Mouse (Mus musculus) intestine, postnatal 0 days (tissue): Measurements from ENCODE around the gene Ascc1. TPM values are rescaled to one million over a fixed set of nuclear protein-coding genes. Genes with fewer than 3 reads are reported as not detected.

Source experiments
- ATAC-seq: fragments of 200-750 bp; cut with Nextera tagmentation; 2 replicates; pipeline ENCODE4 v1.8.0; 2017; ENCODE audit warnings: mild to moderate bottlenecking, moderate TSS enrichment, moderate library complexity
- H3K27ac ChIP-seq: fragments of 300-500 bp; sonication (generic); 2 replicates; pipeline ENCODE4 v1.5.1; 2014; ENCODE audit warnings: mild to moderate bottlenecking, low read depth, low read length, moderate library complexity
- H3K27me3 ChIP-seq: fragments of 300-500 bp; sonication (generic); replicated peaks from 2 replicates; pipeline ENCODE4 v1.6.1; 2014; ENCODE audit warnings: low read length, mixed read lengths; ENCODE audit not compliant: control insufficient read depth, insufficient read depth
- H3K36me3 ChIP-seq: fragments of 300-500 bp; sonication (generic); 2 replicates; pipeline ENCODE4 v1.6.1; 2014; ENCODE audit warnings: mild to moderate bottlenecking, moderate library complexity; ENCODE audit not compliant: control insufficient read depth, insufficient read depth
- H3K4me1 ChIP-seq: fragments of 300-500 bp; sonication (generic); replicated peaks from 2 replicates; pipeline ENCODE4 v1.6.1; 2014; ENCODE audit warnings: antibody characterized with exemption, low read length, mixed read lengths; ENCODE audit not compliant: control insufficient read depth, insufficient read depth
- H3K4me2 ChIP-seq: fragments of 300-500 bp; sonication (generic); replicated peaks from 2 replicates; pipeline ENCODE4 v1.6.1; 2014; ENCODE audit warnings: low read depth, mild to moderate bottlenecking, moderate library complexity
- H3K4me3 ChIP-seq: fragments of 300-500 bp; sonication (generic); 2 replicates; pipeline ENCODE4 v1.5.1; 2014; ENCODE audit warnings: low read depth, low read length
- H3K9ac ChIP-seq: fragments of 300-500 bp; sonication (generic); 2 replicates; pipeline ENCODE4 v1.6.1; 2014; ENCODE audit warnings: mild to moderate bottlenecking, low read depth, low read length
- H3K9me3 ChIP-seq: fragments of 300-500 bp; sonication (generic); 2 replicates; pipeline ENCODE4 v1.6.1; 2016; ENCODE audit warnings: mixed run types; ENCODE audit not compliant: control insufficient read depth
- CTCF ChIP-seq: sonication (generic); IDR thresholded peaks from 2 replicates; pipeline ENCODE4 v1.5.1; 2016; ENCODE audit warnings: low read depth, mild to moderate bottlenecking, control low read depth, antibody characterized with exemption, moderate library complexity
- WGBS: fragments of 180-500 bp; shearing (Covaris S2); extraction: QIAGEN DNeasy Blood & Tissue Kit; methylation state at CpG from one replicate; pipeline ENCODE4 v1.1.7; 2014; 5-methylcytosine and 5-hydroxymethylcytosine counted together
- polyA plus RNA-seq: library from polyadenylated mRNA; unstranded; fragments of >200 nt; fragmentation: Nextera tagmentation; extraction: Ambion mirVana; gene quantifications from 2 replicates; pipeline ENCODE4 v1.2.1, GENCODE M21; 2015

The Ascc1 gene
- polyA plus RNA-seq, 1 experiment from 2014 or later: 28.7 TPM

DNA sequence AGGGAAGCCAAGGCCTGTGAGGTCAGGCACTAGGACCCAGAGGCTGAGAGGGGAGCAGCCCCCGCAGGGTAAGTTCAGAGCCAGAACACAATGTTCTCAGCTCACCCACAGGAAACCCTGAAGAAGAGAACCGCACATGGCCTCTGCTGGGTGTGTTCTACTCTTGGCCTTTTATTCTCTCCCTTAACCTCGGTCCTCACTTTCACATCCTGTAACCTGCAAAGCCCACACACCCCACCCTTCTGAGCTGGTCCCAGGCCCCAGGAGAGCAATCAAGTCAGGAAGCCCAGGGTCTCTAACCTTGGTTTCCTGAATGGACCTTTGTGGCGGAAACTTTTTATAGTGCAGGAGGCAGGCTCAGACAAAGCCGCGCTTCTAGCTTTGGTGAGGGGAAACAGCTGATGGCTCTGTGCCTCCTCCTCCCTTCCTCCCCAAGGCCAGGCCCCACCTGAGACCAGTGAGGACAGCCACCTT, 28.4 kb upstream of the Ascc1 start:
- Histone ChIP-seq H3K36me3 (no peaks in the 10 kb centered on the region), H3K4me1 (peaks cover 29% of the 10 kb centered on the region), H3K27ac (peak overlapping the region; percentile 78), H3K9me3 (no peaks in the 10 kb centered on the region), H3K27me3 (no peaks in the 10 kb centered on the region), H3K4me2 (no peak overlapping the region), H3K9ac (no peak overlapping the region), H3K4me3 (no peak overlapping the region)
- peak; percentile 34 for ATAC-seq
- 11% methylated on average over 6 of the region's 6 CpGs for WGBS
- TF ChIP-seq CTCF: no peak

DNA sequence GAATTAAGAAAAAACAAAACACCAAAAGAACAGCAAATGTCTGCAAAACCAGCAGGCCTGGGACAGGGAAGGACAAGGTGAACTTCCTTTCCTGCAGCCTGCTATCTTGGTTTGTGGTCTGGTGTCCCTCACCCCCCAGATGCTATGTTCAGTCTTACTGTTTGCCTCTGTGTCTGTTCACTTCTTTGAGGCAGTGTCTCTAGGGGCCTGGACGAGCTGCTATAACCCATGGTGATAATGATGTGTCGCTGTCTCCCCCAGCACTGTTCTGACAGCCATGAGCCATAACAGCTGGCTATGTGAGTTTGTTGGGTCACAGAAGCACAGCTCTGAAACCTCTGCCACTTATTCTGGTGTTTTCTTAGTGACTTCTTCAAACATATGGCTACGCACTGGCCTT, 27.8 kb upstream of the Ascc1 start:
- Histone ChIP-seq H3K9me3 (no peaks in the 10 kb centered on the region), H3K27me3 (no peaks in the 10 kb centered on the region), H3K9ac (no peak overlapping the region), H3K4me2 (no peak overlapping the region), H3K4me1 (peaks cover 34% of the 10 kb centered on the region), H3K27ac (peak overlapping the region; percentile 78), H3K4me3 (no peak overlapping the region), H3K36me3 (no peaks in the 10 kb centered on the region)
- WGBS: 70% methylated on average over 3 of the region's 3 CpGs
- no peak for TF ChIP-seq CTCF
- ATAC-seq: no peak

DNA sequence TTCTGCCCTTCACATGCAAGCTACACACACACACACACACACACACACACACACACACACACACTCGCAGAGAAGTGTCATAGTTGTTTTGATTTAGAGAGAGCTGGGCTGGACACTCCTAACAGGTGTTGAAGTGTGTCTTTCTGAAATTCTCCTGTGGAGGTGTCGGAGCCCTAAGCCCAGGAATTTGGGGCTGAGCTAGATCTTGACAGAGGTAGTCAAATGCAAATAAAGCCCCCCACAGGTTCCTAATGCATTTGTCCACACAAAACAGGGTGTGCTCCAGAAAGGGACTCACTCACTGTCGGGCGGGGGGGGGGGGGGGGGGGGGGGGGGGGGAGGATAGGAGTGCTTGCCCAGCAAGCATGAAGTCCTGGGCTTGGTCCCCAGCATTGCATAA, 25.5 kb upstream of the Ascc1 start:
- no peak overlapping the region for H3K4me2 ChIP-seq
- no peak overlapping the region for H3K4me3 ChIP-seq
- no peak for TF ChIP-seq CTCF
- no peak for ATAC-seq
- 74% methylated on average over 2 of the region's 4 CpGs for WGBS
- no peaks in the 10 kb centered on the region for H3K9me3 ChIP-seq
- H3K9ac ChIP-seq: no peak overlapping the region
- H3K36me3 ChIP-seq: no peaks in the 10 kb centered on the region
- peaks cover 29% of the 10 kb centered on the region for H3K4me1 ChIP-seq
- H3K27ac ChIP-seq: no peak overlapping the region
- H3K27me3 ChIP-seq: no peaks in the 10 kb centered on the region

DNA sequence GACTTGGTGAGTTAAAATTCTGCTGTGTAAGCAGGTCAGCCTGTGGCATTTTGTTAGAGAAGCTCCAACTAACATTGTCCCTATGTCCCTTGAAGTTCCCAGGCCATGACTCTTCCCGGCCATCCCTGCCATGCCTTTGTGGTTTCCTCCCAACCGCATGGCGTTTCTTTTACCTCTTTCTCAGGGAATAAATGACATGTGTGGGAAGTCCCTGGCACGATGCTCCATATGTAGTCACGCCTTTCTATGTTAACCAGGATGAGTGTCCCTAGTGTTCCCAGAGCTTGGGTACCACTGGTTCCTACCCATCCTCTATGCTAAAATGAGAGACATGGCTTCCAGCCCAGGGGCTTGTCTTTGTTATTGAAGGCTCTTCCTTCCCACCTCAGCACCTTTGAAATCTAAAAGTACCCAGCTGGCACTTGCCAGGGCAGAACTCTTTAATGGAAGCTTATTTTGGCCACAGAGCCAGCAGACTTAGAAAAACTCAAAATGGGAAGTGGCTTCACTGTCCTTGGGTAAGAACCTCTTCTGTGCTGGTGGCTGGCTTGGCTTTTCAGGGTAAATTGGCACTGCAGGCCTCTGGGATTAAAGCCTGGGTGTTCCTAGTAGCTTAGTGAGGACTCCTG, 24.8 kb upstream of the Ascc1 start:
- no peak for TF ChIP-seq CTCF
- H3K4me2 ChIP-seq: no peak overlapping the region
- H3K27me3 ChIP-seq: no peaks in the 10 kb centered on the region
- ATAC-seq: no peak
- H3K27ac ChIP-seq: peak overlapping the region; percentile 71
- peaks cover 29% of the 10 kb centered on the region for H3K4me1 ChIP-seq
- WGBS: 91% methylated on average over 5 of the region's 5 CpGs
- no peak overlapping the region for H3K4me3 ChIP-seq
- no peak overlapping the region for H3K9ac ChIP-seq
- H3K9me3 ChIP-seq: no peaks in the 10 kb centered on the region
- H3K36me3 ChIP-seq: no peaks in the 10 kb centered on the region

DNA sequence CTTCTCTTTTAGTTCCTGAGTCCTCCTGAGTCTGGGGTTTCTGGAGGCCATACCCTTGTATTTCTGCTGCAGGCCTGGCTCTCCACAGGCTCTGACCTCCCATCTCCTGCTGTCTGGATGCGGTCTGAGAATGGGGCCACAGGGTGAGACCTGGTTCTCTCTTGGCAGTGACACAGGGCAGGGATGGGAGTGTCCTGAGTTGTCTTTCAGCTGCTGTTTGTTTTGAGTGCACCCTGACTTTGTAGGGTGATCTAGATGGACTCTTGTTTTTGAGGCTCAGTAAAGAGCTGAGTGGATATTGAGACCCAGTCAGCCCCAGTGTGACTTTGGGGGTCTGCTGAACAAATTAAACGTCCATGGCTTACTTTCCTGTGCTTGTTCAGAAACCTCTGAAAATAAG, 24.2 kb upstream of the Ascc1 start:
- no peak for TF ChIP-seq CTCF
- Histone ChIP-seq H3K27ac (peak overlapping the region; percentile 71), H3K4me1 (peaks cover 27% of the 10 kb centered on the region), H3K9ac (no peak overlapping the region), H3K36me3 (no peaks in the 10 kb centered on the region), H3K27me3 (no peaks in the 10 kb centered on the region), H3K4me3 (no peak overlapping the region), H3K9me3 (no peaks in the 10 kb centered on the region), H3K4me2 (no peak overlapping the region)
- no peak for ATAC-seq
- WGBS: 57% methylated on average over 2 of the region's 2 CpGs

DNA sequence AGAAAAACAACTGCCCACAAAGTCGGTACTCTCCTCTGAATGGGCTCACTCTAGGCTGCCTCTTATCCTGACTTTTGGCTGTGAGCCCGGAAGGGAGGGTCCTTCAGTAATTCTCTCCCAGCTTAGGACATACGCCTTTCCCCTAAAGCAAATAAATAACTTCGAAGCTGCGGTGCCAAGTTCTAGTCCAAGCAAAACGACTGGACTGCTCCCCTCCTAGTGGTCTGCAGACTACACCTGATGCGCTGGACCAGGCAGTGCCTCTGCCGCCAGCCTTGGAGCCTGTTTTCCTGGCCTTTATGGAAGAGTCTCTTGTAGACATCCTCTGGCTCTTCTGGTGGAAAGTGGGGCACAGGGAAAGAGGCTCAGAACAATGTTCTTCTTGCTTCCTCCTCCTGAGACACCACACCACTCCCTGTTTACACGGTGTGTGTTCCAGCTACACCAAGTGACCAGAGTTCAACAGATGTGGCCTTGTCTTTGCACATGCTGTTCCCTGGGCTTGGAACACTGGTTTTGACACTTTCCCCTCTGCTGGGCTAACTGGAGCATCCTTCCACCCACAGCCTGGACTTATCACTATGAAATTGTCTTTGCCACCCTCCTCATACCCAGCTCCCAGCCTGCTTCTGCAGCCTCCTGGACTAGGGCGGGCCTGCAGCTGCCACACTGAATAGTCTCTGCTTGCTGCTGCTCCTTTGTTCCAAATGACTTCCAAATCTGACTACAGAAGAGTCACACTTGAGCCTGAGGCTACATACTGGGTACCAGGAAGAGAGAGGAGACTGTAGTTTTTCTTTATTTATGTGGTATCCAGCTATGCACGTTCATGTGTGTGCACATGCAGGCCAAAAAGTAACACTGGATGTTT, 23.5 kb upstream of the Ascc1 start:
- TF ChIP-seq CTCF: peak; percentile 27
- ATAC-seq: peak; percentile 81
- Histone ChIP-seq H3K27ac (peak overlapping the region; percentile 71), H3K4me1 (peaks cover 21% of the 10 kb centered on the region), H3K36me3 (no peaks in the 10 kb centered on the region), H3K9ac (no peak overlapping the region), H3K4me2 (0 out of 2 replicates have a peak overlapping the region, but pooled peaks have one; percentile 0), H3K9me3 (no peaks in the 10 kb centered on the region), H3K4me3 (no peak overlapping the region), H3K27me3 (no peaks in the 10 kb centered on the region)
- WGBS: 20% methylated on average over 11 of the region's 11 CpGs
